Mouse (Mus musculus): Measurements from ENCODE around the gene Smbd1. TPM values are rescaled to one million over a fixed set of nuclear protein-coding genes. Genes with fewer than 3 reads are reported as not detected.

Smbd1 gene
- total RNA-seq, 4 experiments from 2014 or later, result not detected

DNA sequence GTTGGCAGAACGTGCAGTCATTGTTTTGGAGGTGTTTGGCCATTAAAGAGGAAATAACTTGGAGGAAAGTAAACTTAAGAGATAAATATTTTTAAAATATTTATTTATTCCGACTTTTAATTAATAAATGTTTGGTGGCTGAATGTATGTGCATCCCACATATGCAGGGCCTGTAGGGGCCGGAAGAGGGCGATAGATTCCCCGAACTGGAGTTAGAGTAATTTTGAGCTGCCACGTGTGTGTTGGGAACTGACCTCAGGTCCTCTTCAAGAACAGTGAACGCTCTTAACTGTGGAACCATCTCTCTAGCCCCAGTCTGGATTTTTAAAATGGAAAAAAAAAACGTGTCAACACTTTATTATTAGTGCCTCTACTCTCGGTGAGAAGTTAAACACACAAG, 3.1 kb upstream of the Smbd1 start:
- no peak for DNase-seq (ENCODE audit: low spot score in 2 of 2)

DNA sequence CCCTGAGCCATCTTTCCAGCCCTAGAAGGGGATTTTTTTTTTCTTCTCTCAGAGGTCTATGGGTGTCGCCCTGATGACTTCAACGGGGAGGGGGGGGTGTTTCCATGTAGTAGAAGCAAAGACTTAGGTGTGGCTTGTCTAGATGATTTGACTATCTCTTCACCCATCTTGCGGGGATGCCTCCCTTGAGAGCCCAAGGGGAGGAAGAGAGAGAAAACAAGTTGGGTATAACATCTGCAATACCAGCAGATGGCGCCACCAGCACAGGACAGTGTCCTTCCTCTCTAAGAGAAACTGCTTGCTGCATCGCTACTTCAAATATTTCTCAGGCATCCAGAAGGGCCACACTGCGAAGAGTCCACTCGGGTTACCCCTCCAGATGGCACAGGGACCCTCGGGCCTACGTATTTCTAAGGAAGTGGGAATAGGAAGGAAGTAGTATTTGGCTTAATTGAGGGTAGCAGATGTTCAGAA, 2.6 kb upstream of the Smbd1 start:
- DNase-seq (ENCODE audit: low spot score in 2 of 2), result peak; percentile 59 to 83

DNA sequence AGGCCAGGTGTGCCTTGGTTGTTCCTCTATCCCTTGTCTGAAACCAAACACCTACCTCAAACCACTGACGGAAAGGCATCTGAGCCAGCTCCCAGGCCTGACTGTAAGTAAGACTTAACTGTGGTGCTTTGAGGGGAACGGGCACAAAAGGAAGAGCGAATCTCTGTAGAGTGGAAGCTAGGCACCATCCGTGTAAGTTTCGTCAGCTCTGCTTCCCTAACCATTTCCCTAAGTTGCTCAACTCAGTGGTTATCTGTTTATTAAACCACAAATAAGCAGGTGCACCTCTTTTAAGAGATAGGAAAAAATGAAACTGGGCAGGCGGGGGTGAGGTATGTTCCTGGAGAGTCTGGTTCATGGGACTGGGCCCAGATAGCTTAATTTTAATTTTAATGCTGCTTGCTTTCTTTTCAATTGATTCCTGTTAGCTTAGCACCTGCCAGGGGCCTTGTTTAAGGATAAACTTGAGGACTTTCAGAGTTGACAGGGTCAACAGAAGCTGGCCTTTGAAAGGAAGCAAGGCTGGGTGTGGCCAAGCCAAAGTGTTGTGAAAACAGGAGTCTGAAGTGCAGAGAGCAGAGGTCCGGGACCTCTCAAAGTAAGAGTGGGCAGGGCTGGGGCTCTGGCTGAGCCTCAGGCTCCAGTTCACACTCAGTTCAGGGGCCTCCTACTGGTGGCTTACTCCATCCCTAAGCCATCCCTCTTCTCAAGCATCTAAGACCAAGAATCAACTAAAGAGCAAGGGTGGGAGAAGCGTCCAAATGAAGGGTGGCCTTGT, 2.7 kb downstream of the Smbd1 start:
- DNase-seq (ENCODE audit: low spot score in 2 of 2), result no peak

DNA sequence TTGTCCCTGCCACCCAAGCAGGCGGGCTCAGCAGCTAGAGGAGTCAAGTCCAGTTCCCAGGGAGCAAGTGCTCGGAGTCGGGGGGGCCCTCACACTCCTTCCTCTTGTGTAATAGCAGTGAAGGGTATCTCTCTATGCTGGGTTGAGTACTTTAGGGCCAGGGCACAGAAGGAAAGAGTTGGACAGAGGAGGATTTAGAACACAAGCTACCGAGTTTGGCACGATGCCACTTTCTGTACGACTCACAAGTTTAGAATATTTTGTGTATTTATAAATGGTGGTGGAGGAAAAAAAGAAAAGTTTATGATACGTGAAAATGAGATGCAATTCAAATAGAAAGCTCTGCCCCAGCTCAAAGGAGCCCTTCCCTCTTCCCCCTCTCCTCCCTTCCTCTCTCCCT, 5.1 kb downstream of the Smbd1 start:
- DNase-seq (ENCODE audit: low spot score in 2 of 2), result no peak

DNA sequence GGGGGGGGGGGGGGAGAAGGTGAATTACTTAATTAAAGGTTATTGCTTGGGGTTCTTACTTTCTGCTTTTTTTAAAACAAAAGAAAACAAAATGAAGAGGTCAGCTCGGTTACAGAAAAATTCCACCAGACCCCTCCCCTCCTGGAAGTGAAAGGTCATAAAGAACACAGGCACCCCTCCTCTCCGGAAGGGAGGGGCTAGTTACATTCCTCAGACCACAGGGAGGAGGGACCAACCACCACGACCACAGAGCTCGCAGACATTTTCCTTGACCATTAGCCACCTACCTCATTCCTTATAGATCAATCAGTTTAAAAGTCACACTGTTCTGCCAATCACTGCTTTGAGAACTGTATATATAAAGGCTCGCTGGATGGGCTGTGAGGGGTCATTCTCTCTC, 6.4 kb downstream of the Smbd1 start:
- no peak for DNase-seq (ENCODE audit: low spot score in 2 of 2)

DNA sequence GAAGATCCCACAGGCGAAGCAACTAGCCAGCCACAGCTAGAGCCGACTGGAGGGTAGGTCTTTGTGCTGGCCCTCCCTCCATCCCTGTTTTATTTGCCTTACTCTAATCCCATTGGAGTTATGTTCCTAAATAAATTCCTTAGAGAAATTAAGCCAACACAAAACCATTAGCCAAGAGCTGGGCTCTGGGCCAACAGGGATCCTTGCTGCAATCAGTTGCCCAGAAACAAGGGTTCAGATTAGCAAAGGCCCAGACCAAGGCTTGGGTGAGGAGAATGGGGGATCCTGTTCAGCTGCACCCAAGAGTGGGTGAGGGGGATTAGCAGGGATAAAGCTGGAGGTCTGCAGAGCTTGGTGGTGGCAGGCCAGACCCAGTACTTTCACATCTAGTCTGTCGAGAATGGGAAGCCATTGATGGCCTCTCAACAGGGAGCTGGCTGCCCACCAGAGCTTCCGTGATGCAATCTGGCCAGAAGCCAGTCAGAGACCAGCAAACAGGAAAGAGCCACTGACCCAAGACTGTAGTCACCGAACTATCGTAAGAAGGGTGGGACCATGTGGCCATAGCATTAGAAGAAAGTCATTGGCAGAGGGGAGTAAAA, 6.9 kb downstream of the Smbd1 start:
- DNase-seq (ENCODE audit: low spot score in 2 of 2), result peak; percentile 40 to 53

DNA sequence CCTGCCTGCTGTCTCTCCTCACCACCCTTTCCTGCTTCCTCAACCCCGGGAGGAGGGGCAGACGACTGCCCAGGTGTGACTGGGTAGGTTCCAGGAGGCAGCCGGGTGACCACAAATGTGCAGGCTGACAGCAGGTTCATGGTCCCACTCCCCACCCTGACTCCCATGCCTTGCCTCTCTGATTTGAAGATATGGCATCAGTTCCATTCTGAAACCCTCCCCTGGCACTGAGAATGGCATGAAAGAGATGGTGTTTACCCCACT, 12.9 kb downstream of the Smbd1 start, which contains the start of gene Muc20:
TSS of gene Muc20 (minus strand) at position 10 of the 264 bp plus-strand sequence.
- no peak for DNase-seq (ENCODE audit: low spot score in 2 of 2)

DNA sequence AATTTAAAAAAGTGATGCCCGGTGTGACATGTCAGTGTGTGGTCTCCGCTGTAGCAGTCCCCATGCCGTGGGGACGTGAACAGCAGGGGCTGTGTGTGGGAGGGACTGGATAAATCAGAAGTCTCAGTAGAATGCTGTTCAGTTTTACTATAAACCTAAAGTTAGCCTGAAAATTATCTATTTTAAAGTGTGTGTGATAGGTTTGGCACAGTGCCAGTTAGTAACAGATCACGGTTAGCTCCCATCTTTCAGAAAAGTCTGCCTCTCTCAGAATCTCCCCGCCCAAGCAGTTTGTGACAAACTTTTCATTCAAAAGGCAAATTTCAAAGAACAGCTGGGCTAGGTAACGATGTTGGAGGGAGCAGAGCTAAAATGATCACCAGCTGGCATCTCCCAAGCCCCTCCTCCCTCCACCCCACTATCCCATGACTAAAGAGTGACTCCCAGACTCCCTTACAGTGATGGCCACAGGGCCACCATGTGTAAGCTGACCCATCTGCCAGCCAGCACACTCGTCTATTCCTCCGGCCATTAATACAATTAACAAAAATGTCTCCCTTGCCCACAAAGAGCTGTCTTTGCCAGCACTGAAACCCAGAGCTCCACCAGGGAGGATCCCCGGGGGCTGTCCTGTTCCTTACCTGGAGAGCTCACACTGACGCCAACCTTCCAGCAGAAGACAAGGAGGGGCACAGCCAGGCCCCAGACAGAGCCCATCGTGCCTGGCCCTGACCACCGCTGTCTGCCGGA, 13.4 kb downstream of the Smbd1 start:
- DNase-seq (ENCODE audit: low spot score in 2 of 2), result no peak

DNA sequence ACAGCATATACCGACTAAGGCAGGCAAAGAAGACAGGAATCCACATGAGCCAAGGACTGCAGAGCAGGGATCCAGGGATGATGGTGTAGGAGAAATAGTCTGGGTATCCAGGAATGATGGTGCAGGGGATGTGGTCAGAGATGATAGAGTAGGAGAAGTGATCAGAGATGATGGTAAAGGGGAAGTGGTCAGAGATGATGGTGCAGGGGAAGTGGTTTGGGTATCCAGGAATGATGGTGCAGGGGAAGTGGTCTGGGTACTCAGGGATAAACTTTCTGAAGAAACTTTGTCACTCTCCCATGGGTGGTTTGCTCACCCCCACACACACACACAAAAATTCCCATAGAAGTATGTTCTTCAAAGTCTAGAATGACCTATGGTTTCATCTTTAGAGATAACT, 15.1 kb downstream of the Smbd1 start:
- DNase-seq (ENCODE audit: low spot score in 2 of 2), result no peak

DNA sequence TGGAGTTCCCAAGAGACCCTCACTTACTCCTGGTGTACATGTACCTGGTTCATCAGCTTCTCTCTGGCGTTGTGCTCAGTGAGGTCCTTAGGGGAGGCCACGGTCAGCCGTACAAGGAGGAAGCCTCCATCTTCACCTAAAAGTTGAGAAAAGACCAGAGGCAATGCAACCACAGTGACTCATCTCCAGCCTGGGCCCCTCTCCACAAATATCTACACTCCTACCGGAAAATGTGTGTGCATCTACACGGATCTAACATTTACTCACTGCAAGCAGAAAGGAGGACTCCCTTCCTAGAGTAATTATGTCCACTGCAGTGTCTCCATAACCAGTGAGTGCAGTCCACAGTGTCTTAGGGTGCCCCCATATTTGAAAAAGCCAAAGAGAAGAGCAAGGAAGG, 20.2 kb downstream of the Smbd1 start:
- DNase-seq (ENCODE audit: low spot score in 2 of 2), result no peak

DNA sequence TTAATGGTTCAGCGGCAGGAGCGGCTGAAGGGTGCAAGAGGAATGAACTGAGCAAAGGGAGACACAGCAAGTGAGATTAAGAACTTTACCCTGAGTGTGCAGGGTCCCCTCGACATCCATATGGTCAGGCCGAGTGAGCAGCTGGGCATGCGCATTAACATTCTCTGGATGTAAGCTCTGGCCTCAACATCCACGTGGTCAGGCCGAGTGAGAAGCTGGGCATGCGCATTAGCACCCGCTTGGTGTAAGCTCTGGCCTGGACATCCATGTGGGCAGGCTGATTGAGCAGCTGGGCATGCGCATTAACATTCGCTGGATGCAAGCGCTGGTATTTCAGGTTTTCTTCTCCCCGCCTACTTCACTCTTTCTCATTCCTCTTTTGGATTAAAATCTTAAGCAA, 25.4 kb downstream of the Smbd1 start:
- peak; percentile 40 to 50 for DNase-seq (ENCODE audit: low spot score in 2 of 2)

DNA sequence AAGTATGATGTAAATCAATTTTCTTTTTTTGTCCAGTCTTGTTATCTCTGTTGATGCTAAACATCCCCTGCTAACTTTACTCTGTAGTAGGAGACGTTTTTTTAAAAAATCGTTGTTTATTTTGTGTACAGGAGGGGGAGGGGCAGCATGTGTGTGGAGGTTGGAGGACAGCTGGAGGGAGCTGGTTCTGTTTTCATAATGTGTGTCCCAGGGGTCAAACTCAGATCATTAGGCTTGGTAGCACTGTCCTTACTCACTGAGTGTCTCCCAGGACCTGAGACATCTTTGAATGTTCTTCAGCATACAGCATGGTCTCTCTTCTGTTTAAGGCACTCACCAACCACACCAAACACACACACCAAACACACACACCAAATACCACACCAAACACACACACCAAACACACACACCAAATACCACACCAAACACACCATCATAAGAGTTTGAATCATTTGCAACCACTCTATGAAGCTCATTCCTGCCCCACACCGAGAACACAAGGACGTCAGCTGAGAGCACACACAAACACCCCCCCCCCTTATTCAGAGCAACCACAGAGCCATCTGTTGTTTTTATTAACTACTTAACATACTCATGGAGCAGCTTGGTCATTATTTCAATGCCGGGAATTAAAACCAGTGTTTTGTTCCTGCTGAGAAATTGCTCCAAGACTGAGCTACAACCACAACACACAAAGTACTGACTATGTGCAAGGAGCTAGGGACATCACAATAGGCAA, 26.8 kb downstream of the Smbd1 start:
- no peak for DNase-seq (ENCODE audit: low spot score in 2 of 2)

DNA sequence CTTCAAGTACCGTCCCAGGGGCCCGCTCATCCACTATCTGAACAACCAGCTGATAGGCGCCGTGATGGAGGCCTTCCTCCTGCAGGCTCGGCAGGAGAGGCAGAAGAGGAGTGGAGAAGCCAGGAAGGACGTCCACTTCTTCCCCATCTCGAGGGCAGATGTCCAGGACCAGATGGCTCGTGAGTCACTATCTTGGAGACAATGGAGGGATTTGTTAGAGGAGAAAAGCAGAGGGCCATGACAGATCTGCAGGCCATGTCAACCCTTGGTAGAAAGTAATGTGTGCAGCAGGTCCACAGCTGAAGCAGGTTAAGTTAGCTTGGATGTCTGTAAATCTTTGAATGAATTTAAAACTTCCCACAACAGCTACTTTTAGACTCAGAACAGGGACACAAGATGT, 31.3 kb downstream of the Smbd1 start:
- no peak for DNase-seq (ENCODE audit: low spot score in 2 of 2)

DNA sequence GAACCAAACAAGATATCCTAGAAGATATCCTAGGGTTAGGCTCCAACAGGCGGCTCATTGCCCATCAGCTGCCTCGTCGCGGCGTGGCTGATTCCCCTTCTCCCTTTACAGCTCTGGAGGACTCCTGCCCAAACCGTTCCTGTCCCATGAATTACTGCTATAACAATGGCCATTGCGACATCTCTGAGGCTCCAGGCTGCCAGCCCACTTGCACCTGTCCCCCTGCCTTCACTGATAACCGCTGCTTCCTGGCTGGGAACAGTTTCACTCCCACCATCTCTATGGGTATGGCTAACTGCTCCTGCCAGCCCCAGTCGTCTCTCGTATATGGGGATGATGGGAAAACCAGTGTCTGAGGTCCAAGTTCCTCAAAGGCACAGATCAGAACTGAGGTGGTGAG, 33.6 kb downstream of the Smbd1 start:
- DNase-seq (ENCODE audit: low spot score in 2 of 2), result no peak

DNA sequence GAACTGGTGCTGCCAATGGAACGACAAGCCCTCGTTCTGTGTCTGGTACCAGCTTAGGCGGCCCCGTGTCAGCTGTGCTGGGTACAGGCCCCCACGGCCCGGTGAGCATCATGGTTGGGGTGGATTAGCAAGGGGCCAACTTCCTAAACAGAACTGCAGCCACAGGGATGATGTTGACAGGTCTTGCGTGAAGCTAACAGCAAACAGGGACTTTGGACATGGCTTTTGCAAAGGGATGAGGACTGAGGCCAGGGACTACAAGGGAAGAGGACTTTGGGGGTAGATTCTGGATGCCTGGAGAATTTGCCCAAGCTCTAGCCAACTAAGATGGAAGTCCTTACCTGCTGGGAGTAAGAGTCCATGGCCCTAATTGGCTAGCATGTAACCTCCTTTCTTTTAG, 43.4 kb downstream of the Smbd1 start:
- no peak for DNase-seq (ENCODE audit: low spot score in 2 of 2)

DNA sequence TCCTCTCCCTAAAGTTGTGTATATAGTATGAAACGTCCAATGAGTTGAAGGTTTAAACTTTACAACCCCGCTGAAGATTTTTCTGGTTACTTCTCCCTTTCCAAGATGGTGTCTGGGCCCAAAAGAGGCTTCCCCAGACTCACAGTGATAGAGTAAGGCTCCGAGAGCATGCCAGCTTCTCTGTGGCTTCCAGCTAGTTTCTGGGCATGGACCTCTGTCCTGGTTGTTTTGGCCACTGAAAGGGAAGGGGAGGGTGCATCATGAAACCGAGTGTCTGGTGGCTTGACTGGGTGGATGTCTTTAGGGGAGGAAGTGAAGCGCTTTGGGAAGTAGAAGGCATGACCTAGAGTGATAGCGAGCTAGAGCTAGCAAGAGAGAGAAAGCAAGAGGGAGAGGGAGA, 45.3 kb downstream of the Smbd1 start:
- DNase-seq (ENCODE audit: low spot score in 2 of 2), result no peak

DNA sequence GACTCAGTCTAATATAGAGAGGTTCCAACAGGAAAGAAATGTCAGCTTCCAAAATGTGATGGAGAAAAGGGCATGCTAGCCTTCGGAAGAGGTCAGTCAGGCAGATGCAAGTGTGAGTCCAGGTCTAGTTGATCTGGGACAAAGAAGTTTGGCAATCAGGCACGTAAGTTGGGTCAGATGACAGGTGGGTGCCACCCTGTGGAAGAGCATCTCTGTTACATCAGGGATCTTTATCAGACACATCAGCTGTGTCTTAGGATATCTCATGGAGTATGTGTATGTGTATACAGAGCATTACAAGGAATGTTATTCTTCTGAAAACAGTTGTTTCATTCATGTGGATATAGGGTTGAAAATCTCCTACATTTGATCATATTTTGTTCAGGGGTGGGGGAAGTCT, 45.7 kb downstream of the Smbd1 start:
- no peak for DNase-seq (ENCODE audit: low spot score in 2 of 2)

Other genes with a start within 250 kb of the Smbd1 start
- 10 to 100 TPM; 54.4 to 75.4 (median 58.0) TPM for gene Tfrc, start 201.6 kb downstream of the Smbd1 start, total RNA-seq (2022)
- 100 to 1,000 TPM; 206 to 238 (median 222) TPM for gene Tnk2, start 166.6 kb downstream of the Smbd1 start, total RNA-seq (2022)
- not detected for gene Muc4, start 74.6 kb downstream of the Smbd1 start, total RNA-seq (2022)
- under 1 TPM in 1 of 4 experiments, not detected in 3; 0.12 TPM for gene Muc20, start 13.0 kb downstream of the Smbd1 start, total RNA-seq (2022)
- gene Fyttd1, start 67.0 kb upstream of the Smbd1 start, total RNA-seq (2022), result 100 to 1,000 TPM in 3 of 4 experiments, 10 to 100 TPM in 1; 98.8 to 115 (median 109) TPM
- gene Rubcn, start 67.3 kb upstream of the Smbd1 start, total RNA-seq (2022), result 10 to 100 TPM; 55.2 to 74.8 (median 63.8) TPM
- gene Lrch3, start 103.6 kb upstream of the Smbd1 start, total RNA-seq (2022), result 10 to 100 TPM; 35.9 to 54.4 (median 46.4) TPM
- gene Iqcg, start 245.7 kb upstream of the Smbd1 start, total RNA-seq (2022), result 1 to 10 TPM; 4.8 to 5.7 (median 5.2) TPM
- 100 to 1,000 TPM; 295 to 397 (median 360) TPM for gene Rpl35a, start 246.0 kb upstream of the Smbd1 start, total RNA-seq (2022)